Comparison of ENCODE assay signal across 14 mouse cellular contexts in genomic region chrX:52287944-52288343, GRCm38 (mm10).
DNase-seq lines count a peak whose midpoint lies in the region; ATAC-seq and TF ChIP-seq lines count a peak whose summit lies in the region.
"Had no signal": no experiment of that assay in that cellular context is flagged by ENCODE, and none has a peak within 500 bp of the region (broad histone marks: within the 10 kb centered on the region; RNA-seq: fewer than 3 reads in every experiment).

No protein-coding gene starts in this region.

- WGBS in lung, adult 2 months: 79% methylated on average over 6 of the region's 6 CpGs
- 60% methylated on average over 6 of the region's 6 CpGs for WGBS in heart, embryonic 15.5 days
- WGBS in kidney, embryonic 16.5 days: 63% methylated on average over 6 of the region's 6 CpGs

- ATAC-seq in heart, embryonic 15.5 days (replicated peaks; ENCODE audit: insufficient number of reproducible peaks, insufficient read depth, low FRiP score, low read depth): no peak
- ATAC-seq in kidney, embryonic 16.5 days (ENCODE audit: low FRiP score, low TSS enrichment): no peak
- ATAC-seq: CD4-positive, CD25-positive, alpha-beta regulatory T cell, adult 4 months had no signal

- DNase-seq in gastrocnemius, adult 2 months: peak; percentile 63
- no peak for DNase-seq in gastrocnemius, postnatal 10 days
- DNase-seq in lung, postnatal 25 days (ENCODE audit: low spot score): peak; percentile 0
- no peak for DNase-seq in lung, adult 2 months
- DNase-seq in adrenal gland, postnatal 25 days: peak; percentile 26
- DNase-seq: kidney, adult 11 months; kidney, postnatal 36 days had no signal

- no peaks in the 10 kb centered on the region for H3K9me3 ChIP-seq in heart, embryonic 15.5 days (replicated peaks)
- H3K9me3 ChIP-seq in kidney, embryonic 16.5 days (ENCODE audit: low read length): no peaks in the 10 kb centered on the region
- H3K9me3 ChIP-seq: embryonic facial prominence, embryonic 12.5 days; hindbrain, embryonic 13.5 days; liver, embryonic 15.5 days; neural tube, embryonic 13.5 days had no signal

- H3K4me2 ChIP-seq in heart, embryonic 15.5 days: no peak overlapping the region
- no peak overlapping the region for H3K4me2 ChIP-seq in kidney, embryonic 16.5 days (replicated peaks; ENCODE audit: low read depth, low read length)
- H3K4me2 ChIP-seq: embryonic facial prominence, embryonic 12.5 days; hindbrain, embryonic 13.5 days; liver, embryonic 15.5 days; neural tube, embryonic 13.5 days had no signal

- H3K9ac ChIP-seq in heart, embryonic 15.5 days: no peak overlapping the region
- no peak overlapping the region for H3K9ac ChIP-seq in kidney, embryonic 16.5 days (replicated peaks; ENCODE audit: low read length)
- H3K9ac ChIP-seq: embryonic facial prominence, embryonic 12.5 days; hindbrain, embryonic 13.5 days; liver, embryonic 15.5 days; neural tube, embryonic 13.5 days had no signal

- H3K36me3 ChIP-seq in heart, embryonic 15.5 days: no peaks in the 10 kb centered on the region
- no peaks in the 10 kb centered on the region for H3K36me3 ChIP-seq in kidney, embryonic 16.5 days (ENCODE audit: insufficient read depth, low read length)
- H3K36me3 ChIP-seq: embryonic facial prominence, embryonic 12.5 days; hindbrain, embryonic 13.5 days; liver, embryonic 15.5 days; neural tube, embryonic 13.5 days had no signal

- no peaks in the 10 kb centered on the region for H3K4me1 ChIP-seq in lung, adult 2 months (ENCODE audit: control insufficient read depth, insufficient read depth, low read length)
- peaks cover 7% of the 10 kb centered on the region; the same call in 1 of the 2 replicates for H3K4me1 ChIP-seq in heart, embryonic 15.5 days (replicated peaks)
- H3K4me1 ChIP-seq in kidney, embryonic 16.5 days (ENCODE audit: insufficient read depth, low read length): no peaks in the 10 kb centered on the region
- H3K4me1 ChIP-seq: embryonic facial prominence, embryonic 12.5 days; hindbrain, embryonic 13.5 days; liver, embryonic 15.5 days; neural tube, embryonic 13.5 days had no signal

- intact Hi-C loops in gastrocnemius, adult 2 months (cut with DNase I): no loop called here

- no peak overlapping the region for H3K27ac ChIP-seq in gastrocnemius, adult 2 months
- H3K27ac ChIP-seq in heart, embryonic 15.5 days: peak overlapping the region; percentile 62
- no peak overlapping the region for H3K27ac ChIP-seq in kidney, embryonic 16.5 days (ENCODE audit: low read length)
- H3K27ac ChIP-seq: embryonic facial prominence, embryonic 12.5 days; hindbrain, embryonic 13.5 days; liver, embryonic 15.5 days; neural tube, embryonic 13.5 days had no signal

- TF ChIP-seq POLR2A in lung, adult 2 months (IDR thresholded peaks at IDR 0.05; ENCODE audit: borderline replicate concordance, extremely low read depth, low read depth, low read length): no peak

- TF ChIP-seq CTCF in gastrocnemius, adult 2 months (IDR thresholded peaks at IDR 0.05): no peak
- TF ChIP-seq CTCF in lung, adult 2 months (IDR thresholded peaks at IDR 0.05; ENCODE audit: insufficient read depth, low read length): no peak

- no peak overlapping the region for H3K4me3 ChIP-seq in gastrocnemius, adult 2 months
- no peak overlapping the region for H3K4me3 ChIP-seq in lung, adult 2 months (replicated peaks; ENCODE audit: extremely low read depth, low read depth, low read length)
- no peak overlapping the region for H3K4me3 ChIP-seq in heart, embryonic 15.5 days
- no peak overlapping the region for H3K4me3 ChIP-seq in kidney, embryonic 16.5 days (ENCODE audit: low read length)
- H3K4me3 ChIP-seq: embryonic facial prominence, embryonic 12.5 days; hindbrain, embryonic 13.5 days; liver, embryonic 15.5 days; neural tube, embryonic 13.5 days had no signal

- H3K27me3 ChIP-seq in heart, embryonic 15.5 days: no peaks in the 10 kb centered on the region
- H3K27me3 ChIP-seq in kidney, embryonic 16.5 days (ENCODE audit: insufficient read depth, low read length): peaks cover 2% of the 10 kb centered on the region; the same call in 1 of the 2 replicates
- H3K27me3 ChIP-seq: embryonic facial prominence, embryonic 12.5 days; liver, embryonic 15.5 days had no signal

Comparison
In these comparisons a context has a peak if more than half of its experiments do, and no peak if none do; other contexts are left out.
1. DNase-seq: peak in gastrocnemius, adult 2 months (single experiment), lung, postnatal 25 days (single experiment) and adrenal gland, postnatal 25 days (single experiment); none in gastrocnemius, postnatal 10 days (single experiment) and lung, adult 2 months (single experiment).